Mouse (Mus musculus) CD4-positive, CD25-positive, alpha-beta regulatory T cell, adult 4 months (primary cell): Measurements from ENCODE around the gene Col11a2. TPM values are rescaled to one million over a fixed set of nuclear protein-coding genes. Genes with fewer than 3 reads are reported as not detected.
A peak's percentile ranks its signal among the peaks of the same experiment; 100 is the strongest.

Experiments
- ATAC-seq: one replicate; pipeline ENCODE4 v1.8.0; 2017
- polyA plus RNA-seq, 2 experiments: library from polyadenylated mRNA; unstranded; fragments of 100-300 nt; shearing (Covaris generic); gene quantifications; one replicate each; pipeline ENCODE4 v1.2.1; 2017

Col11a2 gene
- polyA plus RNA-seq, 2 experiments from 2014 or later, result 0.15 to 0.42 TPM

DNA sequence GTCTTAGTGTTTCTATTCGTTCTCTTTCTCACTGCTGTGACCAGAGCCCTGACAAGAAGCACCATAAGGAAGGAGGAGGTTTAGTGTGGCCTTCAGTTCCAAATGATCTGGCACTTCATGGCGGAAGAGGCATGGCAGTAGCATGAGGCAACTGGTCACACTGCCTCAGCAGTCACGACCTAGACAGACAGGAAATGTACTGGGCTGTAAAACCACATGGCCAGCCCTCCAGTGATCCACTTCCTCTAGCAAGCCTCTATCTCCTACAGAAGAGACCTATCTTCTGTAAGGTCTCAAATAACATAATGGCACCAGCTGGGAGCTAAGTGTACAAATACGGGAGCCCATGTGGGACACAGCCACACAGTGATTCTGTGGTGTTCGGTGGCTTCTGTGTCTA is 32.9 kb downstream of the Col11a2 start:
- peak; percentile 45 for ATAC-seq

GRCm38 (mm10) chr17:34075271-34075670 is 36.0 kb downstream of the Col11a2 start:
- no peak for ATAC-seq

- ATAC-seq, result peak; percentile 62
Observed at GRCm38 (mm10) chr17:34077549-34077948, 38.3 kb downstream of the Col11a2 start.

DNA sequence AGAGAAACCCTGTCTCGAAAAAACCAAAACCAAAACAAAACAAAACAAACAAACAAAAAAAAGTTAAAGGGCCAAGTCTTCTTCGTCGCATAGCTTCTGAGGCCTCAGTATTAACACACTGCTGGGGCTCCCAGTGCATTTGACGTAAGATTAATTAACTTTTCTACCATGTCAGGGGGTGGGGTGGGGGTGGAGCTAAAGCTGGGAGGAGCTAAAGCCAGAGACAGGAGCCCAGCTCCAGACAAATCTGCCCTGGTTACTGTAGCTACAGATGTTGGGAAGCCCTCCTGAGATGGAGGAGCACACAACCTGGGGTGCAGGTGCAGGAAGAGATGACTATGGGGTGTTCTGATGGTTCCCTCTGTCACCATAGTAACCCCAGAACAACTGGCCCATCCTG is 38.9 kb downstream of the Col11a2 start:
- no peak for ATAC-seq

DNA sequence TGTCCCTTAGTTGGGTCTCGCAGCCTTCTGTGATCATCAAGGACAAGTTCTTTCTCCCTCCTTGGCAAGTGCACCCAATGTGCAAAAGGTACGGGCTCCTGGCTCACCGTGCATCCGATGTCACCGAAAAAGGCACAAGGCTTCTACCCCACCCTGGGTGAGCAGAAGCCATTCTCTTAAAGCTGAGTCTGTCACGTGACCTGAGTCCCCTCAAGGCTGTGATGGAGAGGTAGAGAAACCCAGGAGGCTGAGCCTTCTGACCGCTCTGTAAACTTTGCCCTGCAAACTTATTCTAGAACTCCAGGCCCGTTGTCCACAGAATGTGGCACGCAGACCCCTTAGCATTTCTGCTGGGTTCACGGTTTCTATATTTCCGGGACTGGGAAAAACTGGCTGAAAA is 39.8 kb downstream of the Col11a2 start:
- ATAC-seq, result no peak

DNA sequence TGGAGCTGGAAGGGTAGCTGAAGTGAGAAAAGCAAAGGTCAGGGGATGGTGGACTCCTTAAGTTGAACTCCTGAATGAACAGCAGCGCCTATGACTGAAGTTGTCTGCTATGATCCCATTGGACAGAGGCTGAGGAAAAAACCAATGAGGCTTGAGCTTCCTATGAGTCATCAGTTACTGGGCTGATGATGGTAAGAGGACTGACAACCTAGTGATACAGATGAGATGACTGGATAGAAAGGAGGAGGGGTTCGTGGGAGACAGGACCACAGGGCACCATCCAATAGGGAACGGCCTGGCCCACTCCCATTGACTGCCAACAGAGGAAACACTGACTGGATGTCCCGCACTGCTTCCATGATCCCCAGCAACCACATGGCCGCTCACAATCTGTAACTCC is 40.4 kb downstream of the Col11a2 start:
- peak; percentile 95 for ATAC-seq

DNA sequence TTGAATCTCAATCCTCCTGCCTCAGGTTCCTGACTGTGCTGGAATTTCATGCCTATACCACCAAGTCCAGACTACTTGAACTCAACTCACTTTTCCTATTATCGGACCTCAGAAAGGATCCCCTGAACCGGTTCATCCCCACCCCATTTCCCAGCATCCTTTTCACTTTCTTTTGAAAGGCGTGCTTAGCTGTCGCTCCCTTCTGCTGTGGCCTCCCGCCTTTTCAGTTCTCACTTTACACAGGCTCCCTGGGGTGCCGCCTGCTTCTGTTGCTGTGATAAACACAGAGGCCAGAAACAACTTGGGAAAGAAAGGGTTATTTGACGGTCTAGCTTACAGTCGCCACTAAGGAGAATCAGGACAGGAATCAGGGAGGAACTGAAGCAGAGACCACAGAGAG is 43.9 kb downstream of the Col11a2 start:
- ATAC-seq, result no peak

DNA sequence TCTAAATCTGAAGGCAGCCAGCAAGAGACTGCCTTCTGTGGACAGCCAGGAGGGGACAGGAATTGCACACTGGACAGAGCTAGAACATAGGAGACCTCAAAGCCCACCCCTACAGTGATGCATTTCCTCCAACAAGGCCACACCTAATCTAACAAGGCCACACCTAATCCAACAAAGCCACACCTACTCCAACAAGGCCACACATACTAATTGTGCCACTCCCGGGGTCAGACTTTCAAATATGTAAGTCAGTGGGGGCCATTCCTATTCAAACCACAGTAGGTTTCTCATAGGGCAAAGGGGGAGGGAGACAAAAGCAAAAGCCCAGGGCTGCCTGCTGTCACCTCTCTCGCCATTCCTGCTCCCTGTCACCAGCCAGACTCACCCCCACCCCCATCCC is 48.1 kb downstream of the Col11a2 start:
- no peak for ATAC-seq

DNA sequence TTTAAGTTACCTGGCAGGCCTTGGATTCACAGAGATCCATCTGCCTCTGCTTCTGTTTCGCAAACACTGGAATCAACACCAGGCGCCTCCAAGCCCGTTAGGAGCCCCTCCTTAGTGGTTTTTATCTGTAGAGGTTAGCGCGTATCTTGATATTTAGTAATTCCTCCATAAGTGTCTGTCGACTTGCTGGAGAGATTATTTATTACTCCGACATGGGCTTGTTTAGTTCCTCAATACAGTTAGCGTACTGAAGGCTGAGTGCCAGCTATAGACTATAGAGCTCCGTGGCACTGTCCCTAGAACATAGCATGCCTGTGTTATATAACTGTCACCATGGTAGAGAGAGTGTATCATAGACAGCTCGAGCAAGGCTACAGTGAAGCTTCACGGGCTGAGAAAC is 48.9 kb downstream of the Col11a2 start:
- no peak for ATAC-seq

DNA sequence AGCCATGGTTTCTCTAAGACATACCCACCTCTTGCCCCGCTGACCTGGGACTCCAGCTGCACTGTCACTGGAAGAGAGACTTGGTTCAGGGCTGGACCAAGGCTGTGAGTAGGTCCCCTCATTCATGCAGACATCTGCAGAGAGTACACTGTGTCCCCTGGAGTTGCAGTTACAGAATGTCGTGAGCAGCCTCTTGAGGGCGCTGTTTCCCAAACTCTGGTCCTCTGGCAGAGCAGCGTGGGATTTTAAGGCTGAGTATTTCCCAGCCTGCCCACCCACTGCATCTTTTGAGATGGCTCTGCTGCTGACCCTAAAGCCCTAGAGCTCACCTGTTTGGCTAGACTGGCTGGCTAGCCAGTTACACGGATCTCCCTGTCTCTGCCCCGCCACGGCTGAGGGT is 51.7 kb downstream of the Col11a2 start:
- ATAC-seq, result no peak

DNA sequence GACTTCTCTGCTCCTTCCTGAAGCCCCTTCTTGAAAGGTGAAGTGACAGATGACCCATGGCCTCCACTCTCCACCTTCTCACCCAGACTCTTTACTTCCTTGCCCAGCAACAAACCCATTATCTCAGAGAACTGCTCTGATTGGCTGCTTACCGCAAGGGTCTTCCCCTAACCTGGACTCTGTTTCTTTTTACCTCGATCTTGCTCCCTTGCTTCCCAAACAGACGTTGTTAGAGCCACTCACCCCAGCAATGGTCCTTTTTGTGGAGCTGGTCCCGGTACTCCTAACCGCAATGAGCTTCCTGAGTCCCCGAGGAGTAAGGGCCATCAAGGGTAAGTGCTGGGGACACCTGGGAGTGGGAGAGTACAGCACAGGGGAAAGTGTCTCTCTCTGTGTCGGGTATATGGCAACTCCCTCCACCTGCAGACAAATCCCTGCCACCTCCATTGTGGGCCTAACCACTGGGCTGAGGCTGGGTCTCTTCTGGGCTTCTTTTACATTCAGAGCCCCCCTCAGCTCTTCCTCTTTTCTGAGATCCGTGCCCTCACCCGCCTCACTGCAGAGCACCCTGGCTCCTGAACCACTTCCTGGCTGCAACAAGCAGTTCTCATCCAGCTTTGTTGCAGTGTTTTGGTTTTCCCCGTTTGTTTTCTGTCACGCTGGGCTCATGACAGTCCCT is 53.1 kb downstream of the Col11a2 start, which contains the start of gene H2-Oa:
Gene H2-Oa, plus strand, starts transcription at position 144 of the 679 bp plus-strand sequence.
- ATAC-seq, result peak; percentile 71

- no peak for ATAC-seq
Observed at GRCm38 (mm10) chr17:34093199-34093874, 54.1 kb downstream of the Col11a2 start.

DNA sequence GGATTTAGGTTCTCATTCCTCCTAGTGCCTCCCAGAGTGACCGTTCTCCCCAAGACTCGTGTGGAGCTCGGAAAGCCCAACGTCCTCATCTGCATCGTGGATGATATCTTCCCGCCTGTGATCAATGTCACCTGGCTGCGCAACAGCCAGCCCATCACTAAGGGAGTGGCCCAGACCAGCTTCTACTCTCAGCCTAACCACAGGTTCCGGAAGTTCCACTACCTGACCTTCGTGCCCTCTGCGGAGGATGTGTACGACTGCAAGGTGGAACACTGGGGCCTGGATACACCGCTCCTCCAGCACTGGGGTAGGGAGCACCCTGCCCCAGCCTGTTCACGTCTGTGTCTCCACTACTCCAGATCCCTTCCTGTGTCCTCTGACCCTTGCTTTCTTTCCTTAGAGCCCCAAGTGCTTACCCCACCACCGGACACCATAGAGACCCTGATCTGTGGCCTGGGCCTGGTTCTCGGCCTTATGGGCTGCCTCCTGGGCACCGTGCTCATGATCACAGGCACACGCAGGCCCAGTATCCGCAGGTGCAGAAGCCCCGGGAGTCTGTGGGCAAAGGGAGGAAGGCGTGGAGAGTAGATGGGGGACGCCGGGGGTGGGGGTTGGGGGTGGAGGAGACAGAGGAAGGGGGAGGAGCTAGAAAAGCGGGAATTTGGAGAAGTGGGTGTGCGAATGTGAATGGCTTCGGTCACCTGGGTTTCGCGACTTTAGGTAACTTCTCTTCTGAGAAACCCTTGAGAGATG is 55.2 kb downstream of the Col11a2 start:
- no peak for ATAC-seq

DNA sequence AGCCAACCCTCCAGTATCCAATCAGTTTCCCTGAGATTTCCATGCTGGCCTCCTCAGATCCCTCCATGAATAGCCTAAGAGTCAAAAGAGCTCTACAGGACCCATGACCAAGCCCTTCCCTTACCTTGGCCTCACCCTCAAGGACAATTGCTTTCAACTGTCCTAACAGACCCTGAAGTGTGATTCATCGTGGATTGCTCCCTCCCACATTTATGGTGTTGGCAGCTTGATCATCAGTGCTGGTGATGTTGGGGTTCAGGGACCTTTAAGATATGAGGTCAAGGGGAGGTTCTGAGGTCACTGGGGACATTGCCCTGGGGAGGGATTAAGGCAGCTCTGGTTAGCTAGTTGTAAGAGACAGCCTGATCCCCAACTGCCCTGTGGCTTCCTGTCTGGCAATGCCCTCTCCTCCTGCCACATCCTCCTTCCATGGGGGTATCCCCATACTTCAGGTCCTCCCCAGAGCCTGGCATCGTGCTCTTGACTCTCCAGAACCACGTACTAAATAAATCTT is 57.3 kb downstream of the Col11a2 start:
- peak; percentile 31 for ATAC-seq

DNA sequence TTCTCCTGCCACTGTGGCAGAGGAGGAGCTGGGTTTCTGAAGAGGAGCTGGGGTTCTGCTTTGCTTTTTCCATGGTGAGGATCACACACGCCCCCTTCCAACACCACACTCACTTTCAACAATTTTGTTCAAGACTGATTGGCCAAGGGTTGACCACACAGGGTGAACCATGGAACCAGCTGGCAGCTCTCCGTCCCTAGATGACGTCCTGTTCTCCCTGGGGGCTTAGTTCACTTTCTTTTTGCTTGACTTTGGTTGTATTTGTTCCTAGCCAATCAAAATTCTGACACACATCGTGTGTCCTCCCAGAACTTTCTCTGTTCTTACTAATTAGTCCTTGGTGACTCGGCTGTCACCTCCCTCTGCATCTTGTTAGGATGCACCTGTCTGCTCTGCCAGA is 58.0 kb downstream of the Col11a2 start:
- no peak for ATAC-seq

- ATAC-seq, result no peak
Observed at GRCm38 (mm10) chr17:34098709-34099479, 59.7 kb downstream of the Col11a2 start.

- ATAC-seq, result no peak
Observed at GRCm38 (mm10) chr17:34099531-34099930, 60.3 kb downstream of the Col11a2 start.

DNA sequence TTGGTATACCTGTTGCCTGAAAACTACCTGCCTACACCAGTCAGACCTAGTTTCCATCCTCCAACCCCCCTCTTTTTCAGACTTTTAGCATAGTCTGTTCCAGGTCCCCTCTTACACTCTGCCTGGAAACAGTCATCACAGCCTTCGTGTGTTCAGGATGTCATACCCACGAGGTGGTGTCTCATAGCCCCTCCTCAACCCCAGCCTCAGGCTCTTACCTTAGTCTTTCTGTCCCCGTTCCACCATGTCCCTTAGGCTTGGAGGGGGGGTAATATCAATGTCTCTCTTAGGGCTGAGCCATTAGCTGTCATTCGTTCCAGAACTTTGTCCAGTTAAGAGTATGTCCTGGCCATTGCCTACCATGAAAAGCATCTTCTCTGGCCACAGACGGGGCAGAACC is 61.9 kb downstream of the Col11a2 start:
- no peak for ATAC-seq

DNA sequence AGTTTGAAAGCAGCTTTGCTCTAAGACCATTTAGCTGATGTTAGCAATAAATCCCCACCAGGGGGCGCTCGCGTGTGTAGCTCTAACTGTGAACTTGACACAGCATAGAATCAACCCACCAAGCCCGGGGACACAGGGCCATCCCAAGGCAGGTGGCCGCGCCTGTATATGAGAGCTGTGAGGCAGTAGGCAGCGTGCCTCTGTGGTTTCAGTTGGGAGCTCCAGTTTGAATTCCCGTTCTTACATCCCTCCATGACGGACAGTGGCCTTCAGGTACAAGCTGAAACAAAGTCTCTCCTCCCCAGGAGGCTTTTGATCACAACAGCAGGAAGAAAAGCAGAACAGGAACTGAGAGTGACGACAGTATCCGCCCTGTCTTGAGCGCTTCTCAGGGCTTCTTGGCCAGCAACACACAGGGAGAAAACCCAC is 62.4 kb downstream of the Col11a2 start:
- ATAC-seq, result peak; percentile 74

DNA sequence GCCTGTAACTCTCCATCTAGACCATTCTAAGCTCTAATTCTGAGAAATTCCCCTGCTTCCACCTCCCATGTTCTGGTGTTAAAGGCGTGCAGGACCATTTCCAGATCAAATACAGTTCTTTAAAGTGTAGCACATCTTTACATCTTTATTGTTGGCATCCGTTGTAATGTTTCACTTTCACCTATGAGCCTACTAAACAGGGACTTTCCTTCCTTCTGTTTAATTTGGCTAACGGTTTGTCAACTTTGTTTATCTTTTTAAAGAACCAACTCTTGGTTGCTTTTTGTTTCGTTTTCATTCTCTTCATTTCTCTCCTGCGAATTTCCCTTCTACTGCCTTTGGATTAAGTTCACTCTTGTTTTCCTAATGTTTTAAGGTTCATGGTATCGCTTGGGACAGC is 63.6 kb downstream of the Col11a2 start:
- peak; percentile 82 for ATAC-seq

GRCm38 (mm10) chr17:34104804-34105203 is 65.6 kb downstream of the Col11a2 start:
- no peak for ATAC-seq

- ATAC-seq, result no peak
Observed at GRCm38 (mm10) chr17:34106555-34106954, 67.3 kb downstream of the Col11a2 start.
